Mouse (Mus musculus) stomach, embryonic 16.5 days (tissue): ENCODE data around the gene Dnah8. TPM values are rescaled to one million over a fixed set of nuclear protein-coding genes. Genes with fewer than 3 reads are reported as not detected.
A peak's percentile ranks its signal among the peaks of the same experiment; 100 is the strongest.

Experiments used
- ATAC-seq: fragments of 200-750 bp; cut with Nextera tagmentation; 2 replicates; pipeline ENCODE4 v1.8.0; 2017; ENCODE audit warnings: moderate number of reproducible peaks, moderate TSS enrichment; ENCODE audit not compliant: insufficient read depth, low FRiP score
- H3K27ac ChIP-seq: fragments of 300-500 bp; sonication (generic); 2 replicates; pipeline ENCODE4 v1.5.1; 2014; ENCODE audit warnings: low read length
- H3K27me3 ChIP-seq: fragments of 300-500 bp; sonication (generic); 2 replicates; pipeline ENCODE4 v1.6.1; 2014; ENCODE audit warnings: low read length, control low read depth, mixed read lengths; ENCODE audit not compliant: control insufficient read depth, insufficient read depth
- H3K36me3 ChIP-seq: fragments of 300-500 bp; sonication (generic); 2 replicates; pipeline ENCODE4 v1.6.1; 2014; ENCODE audit warnings: low read length; ENCODE audit not compliant: control insufficient read depth, insufficient read depth
- H3K4me1 ChIP-seq: fragments of 300-500 bp; sonication (generic); 2 replicates; pipeline ENCODE4 v1.6.1; 2014; ENCODE audit warnings: low read length, control low read depth, mixed read lengths; ENCODE audit not compliant: control insufficient read depth, insufficient read depth
- H3K4me2 ChIP-seq: fragments of 300-500 bp; sonication (generic); 2 replicates; pipeline ENCODE4 v1.6.1; 2014; ENCODE audit warnings: low read depth, low read length, mixed read lengths
- H3K4me3 ChIP-seq: fragments of 300-500 bp; sonication (generic); replicated peaks from 2 replicates; pipeline ENCODE4 v1.5.1; 2014; ENCODE audit warnings: mild to moderate bottlenecking, low read length
- H3K9ac ChIP-seq: fragments of 300-500 bp; sonication (generic); 2 replicates; pipeline ENCODE4 v1.6.1; 2014; ENCODE audit warnings: low read length
- H3K9me3 ChIP-seq: fragments of 300-500 bp; sonication (generic); replicated peaks from 2 replicates; pipeline ENCODE4 v1.6.1; 2016; ENCODE audit warnings: low read length, control low read depth; ENCODE audit not compliant: control insufficient read depth
- WGBS: fragments of 180-500 bp; shearing (Covaris S2); extraction: QIAGEN DNeasy Blood & Tissue Kit; methylation state at CpG from one replicate; pipeline ENCODE4 v1.1.7; 2014; 5-methylcytosine and 5-hydroxymethylcytosine counted together
- polyA plus RNA-seq: library from polyadenylated mRNA; unstranded; fragments of >200 nt; fragmentation: Nextera tagmentation; extraction: Ambion mirVana; gene quantifications from 2 replicates; pipeline ENCODE4 v1.2.1, GENCODE M21; 2015

Dnah8 gene
- polyA plus RNA-seq, 1 experiment from 2014 or later: 1.7 TPM

DNA sequence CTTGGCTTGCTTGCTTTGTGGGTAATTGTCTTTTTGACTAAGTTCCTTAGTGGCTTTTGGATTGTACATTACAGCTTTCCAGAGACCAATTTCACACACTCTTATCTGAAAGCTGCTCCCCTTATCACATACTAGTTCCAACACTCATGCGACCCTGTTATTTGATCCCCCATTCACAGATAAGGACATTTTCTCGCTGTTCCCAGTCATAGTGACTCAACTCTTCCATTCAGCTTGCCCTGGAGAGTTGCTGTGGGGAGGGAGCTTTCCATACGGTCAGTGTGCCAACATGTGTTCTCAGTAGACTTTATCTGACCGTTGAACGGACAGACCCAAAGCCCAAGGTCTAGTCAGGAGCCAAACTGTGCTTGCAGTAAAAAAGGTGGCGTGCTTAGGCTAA, 197.0 kb downstream of the Dnah8 start:
- H3K4me2 ChIP-seq: no peak overlapping the region
- H3K27ac ChIP-seq: peak overlapping the region; percentile 35; the same call in 1 of the 2 replicates
- no peaks in the 10 kb centered on the region for H3K36me3 ChIP-seq
- WGBS: 49% methylated on average over 6 of the region's 6 CpGs
- no peak overlapping the region for H3K4me3 ChIP-seq
- no peak overlapping the region for H3K9ac ChIP-seq
- ATAC-seq: peak; percentile 76; the same call in 1 of the 2 replicates
- no peaks in the 10 kb centered on the region for H3K27me3 ChIP-seq
- H3K4me1 ChIP-seq: no peaks in the 10 kb centered on the region
- H3K9me3 ChIP-seq: no peaks in the 10 kb centered on the region

DNA sequence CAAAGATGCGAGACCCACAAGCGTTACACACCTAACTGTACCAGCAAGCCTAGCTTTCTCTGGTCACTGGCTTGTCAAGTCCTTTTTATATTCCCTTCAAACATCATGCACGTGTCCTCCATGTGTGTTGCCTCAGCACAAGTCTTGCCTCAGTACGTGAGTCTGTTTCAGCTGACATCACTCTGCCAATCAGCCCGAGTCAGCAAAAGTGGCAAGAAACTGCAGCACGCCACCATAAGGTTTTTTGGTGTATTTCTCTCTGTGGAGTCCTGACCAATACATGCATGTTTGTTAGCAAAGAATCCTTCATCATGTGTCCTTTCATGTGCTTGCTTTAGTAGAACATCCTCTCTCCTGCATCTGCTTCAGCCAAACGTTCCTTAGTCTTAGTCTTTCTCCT, 200.3 kb downstream of the Dnah8 start:
- Histone ChIP-seq H3K4me2 (no peak overlapping the region), H3K9me3 (no peaks in the 10 kb centered on the region), H3K4me1 (no peaks in the 10 kb centered on the region), H3K27me3 (no peaks in the 10 kb centered on the region), H3K9ac (no peak overlapping the region), H3K36me3 (no peaks in the 10 kb centered on the region), H3K27ac (no peak overlapping the region), H3K4me3 (no peak overlapping the region)
- WGBS: 84% methylated on average over 7 of the region's 7 CpGs
- ATAC-seq: no peak

GRCm38 (mm10) chr17:30825731-30826304, 201.7 kb downstream of the Dnah8 start:
- Histone ChIP-seq H3K36me3 (no peaks in the 10 kb centered on the region), H3K27ac (no peak overlapping the region), H3K4me2 (no peak overlapping the region), H3K4me3 (no peak overlapping the region), H3K9me3 (no peaks in the 10 kb centered on the region), H3K27me3 (no peaks in the 10 kb centered on the region), H3K9ac (no peak overlapping the region), H3K4me1 (no peaks in the 10 kb centered on the region)
- WGBS: 67% methylated on average over 11 of the region's 11 CpGs
- ATAC-seq: no peak

DNA sequence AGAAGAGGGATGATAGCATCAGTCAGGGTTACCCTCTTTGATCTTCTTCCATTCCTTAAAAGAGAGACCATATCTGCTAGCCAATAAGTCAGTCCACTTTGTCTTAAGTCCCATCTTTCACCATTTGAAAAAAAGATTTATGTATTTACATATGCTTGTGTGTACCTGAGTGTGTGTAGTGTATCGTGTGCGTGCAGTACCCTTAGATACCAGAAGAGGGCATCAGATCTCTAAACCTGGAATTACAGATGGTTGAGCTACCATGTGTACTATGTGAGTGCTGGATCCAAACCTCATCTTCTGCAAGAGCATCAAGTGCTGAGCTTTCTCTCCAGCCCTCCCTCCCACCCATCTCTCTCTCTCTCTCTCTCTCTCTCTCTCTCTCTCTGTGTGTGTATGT, 207.0 kb downstream of the Dnah8 start:
- H3K4me2 ChIP-seq: no peak overlapping the region
- 93% methylated on average over 2 of the region's 2 CpGs for WGBS
- H3K4me1 ChIP-seq: no peaks in the 10 kb centered on the region
- no peak overlapping the region for H3K27ac ChIP-seq
- H3K9ac ChIP-seq: no peak overlapping the region
- H3K4me3 ChIP-seq: no peak overlapping the region
- ATAC-seq: no peak
- no peaks in the 10 kb centered on the region for H3K9me3 ChIP-seq
- no peaks in the 10 kb centered on the region for H3K27me3 ChIP-seq
- H3K36me3 ChIP-seq: no peaks in the 10 kb centered on the region

GRCm38 (mm10) chr17:30835419-30835818, 211.3 kb downstream of the Dnah8 start:
- ATAC-seq: no peak
- Histone ChIP-seq H3K4me3 (no peak overlapping the region), H3K27ac (no peak overlapping the region), H3K27me3 (no peaks in the 10 kb centered on the region), H3K9ac (no peak overlapping the region), H3K4me2 (no peak overlapping the region), H3K4me1 (no peaks in the 10 kb centered on the region), H3K9me3 (no peaks in the 10 kb centered on the region), H3K36me3 (no peaks in the 10 kb centered on the region)
- WGBS: 84% methylated on average over 4 of the region's 4 CpGs

GRCm38 (mm10) chr17:30837031-30837430, 212.9 kb downstream of the Dnah8 start:
- Histone ChIP-seq H3K27ac (no peak overlapping the region), H3K9ac (no peak overlapping the region), H3K4me1 (no peaks in the 10 kb centered on the region), H3K9me3 (no peaks in the 10 kb centered on the region), H3K4me3 (no peak overlapping the region), H3K4me2 (no peak overlapping the region), H3K36me3 (no peaks in the 10 kb centered on the region), H3K27me3 (no peaks in the 10 kb centered on the region)
- WGBS: 40% methylated on average over 1 of the region's 1 CpGs
- ATAC-seq: no peak

GRCm38 (mm10) chr17:30840046-30840445, 215.9 kb downstream of the Dnah8 start:
- WGBS: 78% methylated on average over 9 of the region's 9 CpGs
- Histone ChIP-seq H3K9ac (no peak overlapping the region), H3K27me3 (no peaks in the 10 kb centered on the region), H3K27ac (no peak overlapping the region), H3K36me3 (no peaks in the 10 kb centered on the region), H3K4me1 (no peaks in the 10 kb centered on the region), H3K4me2 (no peak overlapping the region), H3K4me3 (no peak overlapping the region), H3K9me3 (no peaks in the 10 kb centered on the region)
- ATAC-seq: no peak

DNA sequence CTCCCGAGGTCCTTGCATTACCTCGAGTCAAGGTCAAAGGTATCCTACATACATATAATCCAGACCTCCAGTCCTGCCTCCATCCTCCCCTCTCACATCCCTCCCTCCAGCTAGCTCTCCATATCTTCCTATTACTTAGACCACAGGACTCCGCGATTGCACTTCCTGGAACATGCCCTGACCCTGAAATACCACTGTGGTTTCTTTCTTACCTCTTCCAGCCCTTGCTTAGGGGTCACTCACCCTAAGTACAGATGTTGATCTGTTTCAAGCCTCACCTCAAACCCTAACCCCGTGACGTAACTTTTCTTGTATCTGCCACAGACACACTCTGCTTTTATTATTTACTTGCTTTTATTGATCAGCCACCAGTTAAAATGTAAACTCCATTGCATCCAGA, 218.2 kb downstream of the Dnah8 start:
- no peaks in the 10 kb centered on the region for H3K27me3 ChIP-seq
- WGBS: 62% methylated on average over 6 of the region's 6 CpGs
- H3K9ac ChIP-seq: no peak overlapping the region
- no peak for ATAC-seq
- no peak overlapping the region for H3K4me3 ChIP-seq
- no peak overlapping the region for H3K27ac ChIP-seq
- no peaks in the 10 kb centered on the region for H3K9me3 ChIP-seq
- no peak overlapping the region for H3K4me2 ChIP-seq
- no peaks in the 10 kb centered on the region for H3K36me3 ChIP-seq
- H3K4me1 ChIP-seq: no peaks in the 10 kb centered on the region

DNA sequence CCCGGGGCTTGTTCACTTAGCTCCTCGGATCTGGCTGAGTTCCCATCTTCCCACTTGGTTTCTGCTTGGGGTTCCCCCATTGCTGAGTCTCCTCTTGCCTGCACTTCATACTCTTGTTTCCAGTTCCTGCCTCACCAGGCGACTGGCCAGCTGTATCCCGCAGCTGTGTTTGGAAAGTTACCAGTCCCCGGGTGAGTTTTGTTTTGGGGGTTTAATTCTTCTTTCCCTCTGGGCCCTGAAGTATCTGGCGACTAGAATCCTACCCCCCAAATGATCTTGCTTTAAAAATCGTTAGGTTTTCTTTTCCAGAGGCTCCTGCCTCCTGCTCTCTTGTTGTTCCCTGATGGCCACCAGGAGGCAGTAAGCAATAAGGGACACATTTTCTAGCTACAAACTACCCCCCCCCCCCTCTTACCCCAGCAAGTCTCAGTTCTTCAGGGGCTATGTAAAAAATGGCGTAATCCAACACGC, 220.2 kb downstream of the Dnah8 start:
- WGBS: 46% methylated on average over 9 of the region's 9 CpGs
- H3K4me2 ChIP-seq: no peak overlapping the region
- no peak overlapping the region for H3K4me3 ChIP-seq
- H3K27ac ChIP-seq: no peak overlapping the region
- no peaks in the 10 kb centered on the region for H3K9me3 ChIP-seq
- H3K27me3 ChIP-seq: no peaks in the 10 kb centered on the region
- H3K36me3 ChIP-seq: no peaks in the 10 kb centered on the region
- no peaks in the 10 kb centered on the region for H3K4me1 ChIP-seq
- H3K9ac ChIP-seq: no peak overlapping the region
- ATAC-seq: no peak
